Mouse (Mus musculus): Measurements from ENCODE around the gene Htr2b.

GRCm38 (mm10) chr1:86076565-86076964 is 35.2 kb downstream of the Htr2b start:
- TF ChIP-seq CTCF (IDR thresholded peaks at IDR 0.05; ENCODE audit: extremely low read depth, insufficient read depth, insufficient read length, insufficient replicate concordance) (no peak), POLR2A (IDR thresholded peaks at IDR 0.05; ENCODE audit: low read depth, low read length) (no peak)

All from spleen, adult 2 months (tissue).